Mouse (Mus musculus): Measurements from ENCODE around the gene Wdr93. TPM values are rescaled to one million over a fixed set of nuclear protein-coding genes. Genes with fewer than 3 reads are reported as not detected.

Gene Wdr93
- 0.10 and 0.17 TPM in 2 replicates for polyA plus RNA-seq (2012; rRNA removed)

DNA sequence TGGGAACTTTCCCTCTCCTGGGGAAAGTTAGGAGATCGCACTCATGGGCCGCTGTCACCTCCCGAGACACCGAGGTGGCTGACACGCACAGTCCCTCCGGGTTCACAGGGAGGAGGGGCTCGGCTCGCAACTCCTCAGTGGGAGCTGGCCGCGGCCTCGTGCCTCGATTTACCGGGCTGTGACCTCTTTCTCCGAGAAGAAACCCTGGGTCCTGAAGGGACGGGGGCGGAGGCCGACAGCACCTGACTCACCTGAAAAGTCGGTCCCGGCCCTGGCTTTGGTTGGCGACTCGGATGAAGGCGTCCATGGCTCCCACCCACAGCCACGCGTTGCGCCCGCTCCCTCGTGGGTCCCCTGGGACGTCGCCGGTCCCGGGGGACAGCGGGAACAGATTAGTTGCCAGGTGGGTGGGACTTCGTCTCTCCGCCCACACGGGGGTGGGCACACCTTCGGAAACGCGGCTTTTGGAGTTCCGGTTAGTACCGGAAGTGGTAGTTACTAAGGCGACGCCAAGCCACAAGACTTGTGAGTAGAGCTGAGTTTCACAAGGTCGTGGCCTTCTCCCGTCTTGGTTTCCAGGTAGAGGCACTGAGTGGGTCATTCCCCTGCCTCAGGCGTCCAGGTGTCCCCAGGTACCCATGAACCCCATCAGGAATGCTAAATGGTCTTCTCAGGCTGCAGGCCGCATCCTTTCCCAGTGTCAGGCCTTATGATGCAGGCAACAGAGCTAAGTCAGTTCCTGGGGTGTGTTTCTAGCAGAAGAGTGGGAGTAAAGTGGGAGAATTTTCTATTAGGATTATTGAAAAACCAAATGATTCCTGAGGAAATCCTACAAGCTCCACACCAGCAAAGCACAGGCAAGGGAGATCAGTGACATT, at the start of gene Wdr93, which contains the start of gene Pex11a:
Gene Wdr93 (plus strand): TSS at position 505 of the 878 bp plus-strand sequence.
Gene Pex11a (minus strand): TSS at position 473 of the 878 bp plus-strand sequence.

DNA sequence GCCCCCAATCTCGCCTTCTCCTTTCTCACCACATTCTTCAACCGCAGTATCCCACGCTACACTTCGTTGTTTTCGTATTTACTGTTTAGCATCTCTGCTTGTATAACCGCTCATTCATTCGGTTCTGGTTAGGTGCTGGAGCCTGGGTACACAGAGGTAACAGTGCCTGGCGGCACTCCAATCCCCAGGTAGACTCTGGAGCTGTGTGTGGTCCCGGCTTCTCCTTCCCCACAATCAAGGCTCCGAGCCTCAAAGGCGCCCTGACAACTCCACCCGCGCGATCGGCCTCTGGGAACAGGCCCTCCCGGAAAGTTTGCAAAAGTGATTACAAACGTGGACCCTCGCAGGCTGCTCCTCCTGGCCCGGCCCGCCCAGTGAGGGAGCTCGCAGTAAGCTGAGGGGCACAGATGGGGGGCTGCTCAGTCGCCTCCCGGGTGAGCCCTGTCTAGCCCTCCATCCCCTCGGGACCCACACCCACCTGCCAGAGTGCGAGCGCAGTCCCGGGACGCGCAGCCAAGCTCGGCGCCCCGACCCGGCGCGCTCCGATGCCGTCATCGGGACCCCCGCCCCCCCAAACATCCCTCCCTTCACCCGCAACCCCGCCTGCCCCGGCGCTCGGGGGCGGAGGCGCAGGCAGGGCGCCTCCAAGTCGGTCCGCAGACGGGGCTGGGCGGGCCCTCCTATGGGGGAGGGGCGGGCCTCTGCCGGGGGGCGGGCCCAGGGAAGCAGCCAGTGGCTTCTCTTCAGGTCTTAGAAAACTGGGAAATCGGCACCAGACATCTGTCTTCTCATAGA, 27.6 kb upstream of the Wdr93 start, which contains the start of gene Kif7:
Gene Kif7 (minus strand): TSS at position 534 of the 795 bp plus-strand sequence.

DNA sequence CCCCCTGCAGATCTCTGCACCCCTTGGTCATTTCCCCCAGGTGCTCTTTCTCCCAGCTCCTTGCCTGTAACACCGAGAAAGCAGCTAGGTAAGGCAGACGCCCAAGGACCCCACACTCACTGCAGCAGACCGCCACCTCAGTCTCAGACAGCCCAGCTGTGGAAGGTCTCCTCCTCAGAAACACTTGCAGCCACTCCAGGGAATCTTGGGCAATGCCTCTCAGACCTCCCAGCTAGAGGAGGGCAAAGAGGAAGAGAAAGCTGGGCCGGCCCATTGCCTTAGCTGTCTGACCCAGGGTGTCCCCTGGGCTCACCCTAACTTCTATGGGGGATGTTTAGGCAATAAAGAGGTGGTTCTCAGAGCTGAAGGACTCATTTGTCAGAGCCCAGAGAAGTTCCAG, 10.3 kb upstream of the Wdr93 start, which contains the start of gene Plin1:
Gene Plin1 (minus strand): TSS at position 282 of the 400 bp plus-strand sequence.

DNA sequence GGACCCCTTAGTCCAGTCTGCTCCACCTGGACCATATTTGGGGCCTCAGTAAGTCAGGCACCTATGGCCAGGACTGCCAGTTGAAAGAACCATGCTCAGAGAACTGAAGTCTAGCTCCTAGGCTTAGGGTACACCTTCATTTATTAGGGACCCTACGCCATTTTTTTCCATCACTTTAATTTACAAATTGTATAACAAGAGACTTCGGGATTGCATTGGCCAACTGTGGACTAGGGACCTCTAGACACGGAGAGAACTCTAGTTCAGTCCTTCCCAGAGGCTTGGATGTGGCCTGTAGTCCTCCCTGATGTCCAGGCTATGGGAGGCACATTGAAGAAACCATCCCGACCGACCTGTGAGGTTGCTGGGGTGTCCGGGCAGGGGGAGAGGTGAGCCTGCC, 50.7 kb downstream of the Wdr93 start, which contains the start of gene Mesp1:
Gene Mesp1 (minus strand): TSS at position 101 of the 400 bp plus-strand sequence.

DNA sequence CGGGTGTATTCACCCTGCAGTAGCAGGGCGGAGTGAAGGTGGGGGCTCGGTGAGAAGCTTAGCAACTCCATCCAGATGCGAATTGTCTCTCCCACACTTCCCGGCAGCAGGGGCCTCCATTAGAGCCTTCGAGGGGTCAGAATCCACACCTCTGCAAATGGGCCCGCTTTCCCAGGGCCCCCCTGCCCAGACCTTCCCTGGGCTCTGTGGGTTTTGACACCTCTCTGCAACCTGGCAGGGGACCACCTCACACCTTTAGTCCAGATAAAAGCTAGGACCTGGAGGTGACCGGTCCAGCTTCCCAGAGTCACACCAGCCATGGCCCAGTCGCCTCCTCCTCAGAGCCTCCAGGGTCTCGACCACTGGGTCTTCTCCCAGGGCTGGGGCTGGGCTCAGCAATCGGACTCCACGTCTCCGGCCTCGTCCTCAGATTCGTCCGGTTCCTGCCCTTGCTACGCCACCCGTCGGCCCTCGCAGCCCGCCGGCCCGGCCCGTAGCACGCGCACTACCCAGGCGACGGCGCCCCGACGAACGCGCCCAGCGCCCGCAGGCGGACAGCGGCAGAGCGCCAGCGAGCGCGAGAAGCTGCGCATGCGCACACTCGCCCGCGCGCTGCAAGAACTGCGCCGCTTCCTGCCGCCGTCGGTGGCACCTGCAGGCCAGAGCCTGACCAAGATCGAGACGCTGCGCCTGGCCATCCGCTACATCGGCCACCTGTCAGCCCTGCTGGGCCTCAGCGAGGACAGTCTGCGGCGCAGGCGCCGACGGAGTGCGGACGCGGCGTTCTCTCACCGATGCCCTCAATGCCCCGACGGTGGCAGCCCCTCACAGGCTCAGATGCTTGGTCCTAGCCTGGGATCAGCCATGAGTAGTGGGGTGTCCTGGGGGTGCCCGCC, 67.9 kb downstream of the Wdr93 start, which contains the start of gene Mesp2:
Gene Mesp2 (plus strand): TSS at position 117 of the 896 bp plus-strand sequence.

Other genes starting within 250 kb of the Wdr93 start
- gene Rhcg, start 125.5 kb upstream of the Wdr93 start, polyA plus RNA-seq (2012; rRNA removed) = 0.07 TPM in 1 of 2 replicates, not detected in the other
- gene Ticrr, start 83.0 kb upstream of the Wdr93 start, polyA plus RNA-seq (2012; rRNA removed) = 0.97 and 1.4 TPM in 2 replicates
- gene Kif7, start 27.4 kb upstream of the Wdr93 start, polyA plus RNA-seq (2012; rRNA removed) = 1.5 and 2.1 TPM in 2 replicates
- gene Plin1, start 10.3 kb upstream of the Wdr93 start, polyA plus RNA-seq (2012; rRNA removed) = 16.0 and 26.6 TPM in 2 replicates
- 15.4 and 17.3 TPM in 2 replicates for gene Pex11a, start within 50 bp of the Wdr93 start, polyA plus RNA-seq (2012; rRNA removed)
- 0.26 and 0.29 TPM in 2 replicates for gene Mesp1, start 50.6 kb downstream of the Wdr93 start, polyA plus RNA-seq (2012; rRNA removed)
- 0.80 and 0.98 TPM in 2 replicates for gene Mesp2, start 67.6 kb downstream of the Wdr93 start, polyA plus RNA-seq (2012; rRNA removed)
- 21.2 and 22.2 TPM in 2 replicates for gene Anpep, start 117.9 kb downstream of the Wdr93 start, polyA plus RNA-seq (2012; rRNA removed)
- 11.7 and 11.9 TPM in 2 replicates for gene Ap3s2, start 177.5 kb downstream of the Wdr93 start, polyA plus RNA-seq (2012; rRNA removed)
- gene Arpin, start 192.2 kb downstream of the Wdr93 start, polyA plus RNA-seq (2012; rRNA removed) = 21.7 and 22.6 TPM in 2 replicates